Mouse (Mus musculus) hindbrain, embryonic 11.5 days (tissue): Measurements from ENCODE around the gene Psenen. TPM values are rescaled to one million over a fixed set of nuclear protein-coding genes. Genes with fewer than 3 reads are reported as not detected.

Experiments
- ATAC-seq: fragments of 200-750 bp; cut with Nextera tagmentation; 2 replicates; pipeline ENCODE4 v1.8.0; 2017; ENCODE audit warnings: mild to moderate bottlenecking, moderate TSS enrichment, moderate library complexity; ENCODE audit not compliant: low FRiP score
- DNase-seq: peaks from one replicate; pipeline ENCODE4 v3.0.0-alpha.2; 2015; ENCODE audit warnings: low spot score
- H3K27ac ChIP-seq: fragments of 300-500 bp; sonication (generic); 2 replicates; pipeline ENCODE4 v1.5.1; 2014; ENCODE audit warnings: mild to moderate bottlenecking, low read depth, low read length
- H3K27me3 ChIP-seq: fragments of 300-500 bp; sonication (generic); 2 replicates; pipeline ENCODE4 v1.6.1; 2014; ENCODE audit warnings: mild to moderate bottlenecking, low read length, moderate library complexity, mixed read lengths; ENCODE audit not compliant: control insufficient read depth, insufficient read depth
- H3K36me3 ChIP-seq: fragments of 300-500 bp; sonication (generic); 2 replicates; pipeline ENCODE4 v1.6.1; 2014; ENCODE audit warnings: mild to moderate bottlenecking, low read length, moderate library complexity, mixed read lengths; ENCODE audit not compliant: control insufficient read depth, insufficient read depth
- H3K4me1 ChIP-seq: fragments of 300-500 bp; sonication (generic); replicated peaks from 2 replicates; pipeline ENCODE4 v1.6.1; 2014; ENCODE audit warnings: low read length, mixed read lengths; ENCODE audit not compliant: control insufficient read depth, insufficient read depth
- H3K4me2 ChIP-seq: fragments of 300-500 bp; sonication (generic); replicated peaks from 2 replicates; pipeline ENCODE4 v1.6.1; 2014; ENCODE audit warnings: mild to moderate bottlenecking, low read depth, low read length
- H3K4me3 ChIP-seq: fragments of 300-500 bp; sonication (generic); 2 replicates; pipeline ENCODE4 v1.5.1; 2014; ENCODE audit warnings: low read depth, low read length
- H3K9ac ChIP-seq: fragments of 300-500 bp; sonication (generic); 2 replicates; pipeline ENCODE4 v1.6.1; 2014; ENCODE audit warnings: low read depth, low read length
- H3K9me3 ChIP-seq: fragments of 300-500 bp; sonication (generic); 2 replicates; pipeline ENCODE4 v1.6.1; 2016; ENCODE audit warnings: low read length; ENCODE audit not compliant: control insufficient read depth
- WGBS: fragments of 180-500 bp; shearing (Covaris S2); extraction: QIAGEN DNeasy Blood & Tissue Kit; methylation state at CpG from one replicate; pipeline ENCODE4 v1.1.7; 2014; 5-methylcytosine and 5-hydroxymethylcytosine counted together
- polyA plus RNA-seq: library from polyadenylated mRNA; unstranded; fragments of >200 nt; fragmentation: Nextera tagmentation; extraction: Ambion mirVana; gene quantifications from 2 replicates; pipeline ENCODE4 v1.2.1, GENCODE M21; 2014

The Psenen gene
- polyA plus RNA-seq, 1 experiment from 2014 or later, result 105 TPM

DNA sequence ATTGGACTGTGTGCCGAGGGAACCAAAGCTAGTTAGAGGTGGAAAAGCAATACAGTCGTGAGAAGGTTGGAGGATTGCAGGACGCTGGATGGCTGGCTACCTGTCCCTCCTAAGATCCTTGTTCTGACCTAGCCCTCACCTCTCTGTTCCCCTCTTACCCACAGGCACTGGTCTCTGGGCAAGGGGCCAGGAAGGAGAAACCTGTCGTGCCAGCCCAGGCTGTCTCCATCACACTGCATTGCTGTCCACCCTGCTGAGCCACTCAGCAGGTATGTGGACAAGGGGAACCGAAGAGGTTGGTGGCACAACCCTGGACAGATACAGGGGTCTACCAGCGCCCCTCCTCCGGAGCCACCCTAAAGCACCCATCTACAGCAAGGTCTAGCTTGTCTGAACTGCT is 37.2 kb upstream of the Psenen start:
- DNase-seq (no peak), ATAC-seq (no peak)
- 79% methylated on average over 7 of the region's 7 CpGs for WGBS
- Histone ChIP-seq H3K9ac (no peak overlapping the region), H3K4me3 (no peak overlapping the region), H3K4me1 (no peaks in the 10 kb centered on the region), H3K4me2 (no peak overlapping the region), H3K36me3 (no peaks in the 10 kb centered on the region), H3K9me3 (no peaks in the 10 kb centered on the region), H3K27me3 (no peaks in the 10 kb centered on the region), H3K27ac (no peak overlapping the region)

DNA sequence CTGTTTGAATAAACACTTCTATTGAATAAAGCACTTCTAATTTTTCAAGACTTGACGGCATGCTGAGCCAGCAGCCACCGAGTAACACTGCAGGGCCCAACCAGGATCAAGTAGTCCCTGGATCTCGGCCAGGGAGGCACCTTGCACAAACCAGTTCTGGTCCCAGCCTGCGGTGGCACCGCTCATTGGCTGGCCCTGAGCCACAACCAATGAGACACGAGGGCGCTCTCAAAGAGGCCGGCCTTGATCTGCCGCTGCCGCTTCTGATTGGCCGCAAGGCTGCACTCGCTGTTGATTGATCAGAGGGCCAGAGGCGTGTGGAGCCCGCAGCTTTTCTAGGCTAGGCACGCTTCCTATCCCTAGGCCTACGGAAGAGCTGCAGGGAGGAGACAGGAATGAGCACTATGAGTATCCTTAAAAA is 36.5 kb upstream of the Psenen start:
- Histone ChIP-seq H3K4me1 (no peaks in the 10 kb centered on the region), H3K4me2 (peak overlapping the region; percentile 6), H3K4me3 (no peak overlapping the region), H3K36me3 (no peaks in the 10 kb centered on the region), H3K9me3 (no peaks in the 10 kb centered on the region), H3K27ac (no peak overlapping the region), H3K9ac (no peak overlapping the region), H3K27me3 (no peaks in the 10 kb centered on the region)
- ATAC-seq, result peak; percentile 99
- DNase-seq, result peak; percentile 84
- WGBS, result 4% methylated on average over 16 of the region's 16 CpGs

DNA sequence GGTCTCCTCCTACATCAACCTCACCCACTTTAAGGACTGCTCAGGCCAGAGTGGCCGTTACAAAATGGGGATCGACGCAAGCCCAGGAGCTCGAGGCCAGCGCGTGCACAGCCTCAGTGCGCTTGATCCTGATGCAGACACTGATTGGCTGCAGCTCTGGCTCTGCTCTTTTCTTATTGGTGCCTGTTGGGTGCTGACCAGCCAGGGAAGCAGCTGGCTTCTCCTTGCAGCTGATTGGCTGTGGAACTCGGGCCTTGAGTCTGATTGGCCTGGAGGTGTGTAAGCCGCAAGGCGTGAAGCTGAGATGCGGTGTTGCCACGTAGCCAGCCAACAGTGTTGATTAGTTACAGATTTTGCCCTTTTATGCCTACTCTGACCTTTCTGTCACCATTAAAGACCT is 35.4 kb upstream of the Psenen start, which contains the start of gene Zbtb32:
Gene Zbtb32, minus strand, starts transcription at position 124 of the 400 bp plus-strand sequence.
- DNase-seq, result no peak
- Histone ChIP-seq H3K9ac (0 out of 2 replicates have a peak within 1 kb of the TSS, but pooled peaks have one; percentile 1), H3K4me2 (peak within 1 kb of the TSS; percentile 6), H3K27ac (no peak within 1 kb of the TSS), H3K9me3 (no peaks in the 10 kb centered on the region), H3K36me3 (no peaks in the 10 kb centered on the region), H3K27me3 (no peaks in the 10 kb centered on the region), H3K4me1 (no peaks in the 10 kb centered on the region), H3K4me3 (no peak within 1 kb of the TSS)
- ATAC-seq, result no peak
- WGBS, result 95% methylated on average over 12 of the region's 12 CpGs

DNA sequence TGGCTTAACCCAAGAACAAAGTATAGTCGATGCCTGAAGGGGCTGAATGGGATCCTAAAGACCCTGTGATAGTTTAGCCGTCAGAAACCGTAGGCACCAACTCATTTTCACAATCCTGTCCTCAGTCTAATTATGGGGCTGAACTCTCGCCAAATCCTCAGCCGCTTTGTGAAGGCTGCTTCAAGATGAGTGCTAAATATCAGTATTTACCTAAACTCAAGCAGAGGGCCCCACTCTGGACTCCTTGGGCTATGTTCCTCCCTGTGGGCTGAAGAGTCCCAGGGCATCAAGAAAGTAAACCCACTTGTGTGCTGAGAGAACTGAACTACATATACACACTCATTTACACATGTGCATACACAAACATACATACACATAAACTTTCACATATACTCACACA is 33.4 kb upstream of the Psenen start:
- no peak overlapping the region for H3K9ac ChIP-seq
- no peaks in the 10 kb centered on the region for H3K27me3 ChIP-seq
- no peak overlapping the region for H3K27ac ChIP-seq
- H3K9me3 ChIP-seq, result no peaks in the 10 kb centered on the region
- WGBS, result 78% methylated on average over 5 of the region's 5 CpGs
- ATAC-seq (no peak), DNase-seq (no peak)
- no peak overlapping the region for H3K4me3 ChIP-seq
- no peaks in the 10 kb centered on the region for H3K36me3 ChIP-seq
- no peak overlapping the region for H3K4me2 ChIP-seq
- no peaks in the 10 kb centered on the region for H3K4me1 ChIP-seq

DNA sequence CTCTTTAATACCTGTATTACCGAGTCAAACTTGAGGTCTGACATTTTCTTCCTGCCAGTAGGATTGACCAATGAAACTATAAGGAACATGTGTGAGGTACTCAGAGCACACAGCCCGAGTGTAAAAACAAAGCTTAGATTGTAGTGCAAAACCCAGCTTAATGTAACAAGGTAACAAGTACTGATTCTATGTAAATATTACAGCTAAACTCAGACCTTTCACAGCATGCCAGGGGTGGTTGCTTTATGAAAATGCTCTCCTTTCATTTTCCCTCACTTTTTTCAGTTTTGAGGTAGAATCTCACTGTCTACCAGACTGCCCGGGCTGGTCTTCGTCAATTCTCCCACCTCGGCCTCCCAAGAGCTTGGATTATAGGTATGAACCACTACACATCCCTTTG is 32.7 kb upstream of the Psenen start:
- 84% methylated on average over 5 of the region's 5 CpGs for WGBS
- Histone ChIP-seq H3K9me3 (no peaks in the 10 kb centered on the region), H3K27ac (no peak overlapping the region), H3K4me2 (no peak overlapping the region), H3K4me1 (no peaks in the 10 kb centered on the region), H3K9ac (no peak overlapping the region), H3K36me3 (no peaks in the 10 kb centered on the region), H3K4me3 (no peak overlapping the region), H3K27me3 (no peaks in the 10 kb centered on the region)
- DNase-seq (no peak), ATAC-seq (no peak)

DNA sequence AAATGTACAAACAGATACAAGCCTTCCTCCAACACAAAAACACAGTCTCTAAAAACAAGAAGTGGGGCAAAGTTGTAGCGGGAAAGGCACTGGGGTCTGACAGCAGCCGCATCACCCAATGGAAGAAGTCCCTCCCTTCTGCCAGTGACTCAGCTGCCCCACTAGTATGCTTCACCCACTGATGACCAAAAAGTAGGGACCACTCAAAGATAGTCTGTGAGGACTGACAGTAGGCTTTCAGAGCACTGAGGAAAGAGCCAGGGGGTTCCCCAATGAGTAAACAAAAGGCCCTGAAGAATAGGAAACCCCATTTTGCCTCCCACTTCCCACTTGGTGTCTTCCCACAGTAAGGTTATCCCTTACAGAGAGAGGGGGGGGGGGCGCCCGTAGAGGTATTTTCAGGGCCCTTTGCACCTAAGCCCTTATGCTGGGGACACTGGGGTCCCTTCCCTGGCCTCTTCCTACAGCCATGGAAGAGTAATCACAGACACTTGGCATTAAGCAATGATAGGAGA is 31.1 kb upstream of the Psenen start:
- no peak overlapping the region for H3K27ac ChIP-seq
- ATAC-seq (no peak), DNase-seq (no peak)
- H3K4me2 ChIP-seq, result no peak overlapping the region
- H3K9ac ChIP-seq, result no peak overlapping the region
- H3K4me1 ChIP-seq, result no peaks in the 10 kb centered on the region; the same call in 1 of the 2 replicates
- no peaks in the 10 kb centered on the region for H3K27me3 ChIP-seq
- WGBS, result 68% methylated on average over 4 of the region's 4 CpGs
- no peaks in the 10 kb centered on the region for H3K9me3 ChIP-seq
- H3K36me3 ChIP-seq, result no peaks in the 10 kb centered on the region
- no peak overlapping the region for H3K4me3 ChIP-seq

DNA sequence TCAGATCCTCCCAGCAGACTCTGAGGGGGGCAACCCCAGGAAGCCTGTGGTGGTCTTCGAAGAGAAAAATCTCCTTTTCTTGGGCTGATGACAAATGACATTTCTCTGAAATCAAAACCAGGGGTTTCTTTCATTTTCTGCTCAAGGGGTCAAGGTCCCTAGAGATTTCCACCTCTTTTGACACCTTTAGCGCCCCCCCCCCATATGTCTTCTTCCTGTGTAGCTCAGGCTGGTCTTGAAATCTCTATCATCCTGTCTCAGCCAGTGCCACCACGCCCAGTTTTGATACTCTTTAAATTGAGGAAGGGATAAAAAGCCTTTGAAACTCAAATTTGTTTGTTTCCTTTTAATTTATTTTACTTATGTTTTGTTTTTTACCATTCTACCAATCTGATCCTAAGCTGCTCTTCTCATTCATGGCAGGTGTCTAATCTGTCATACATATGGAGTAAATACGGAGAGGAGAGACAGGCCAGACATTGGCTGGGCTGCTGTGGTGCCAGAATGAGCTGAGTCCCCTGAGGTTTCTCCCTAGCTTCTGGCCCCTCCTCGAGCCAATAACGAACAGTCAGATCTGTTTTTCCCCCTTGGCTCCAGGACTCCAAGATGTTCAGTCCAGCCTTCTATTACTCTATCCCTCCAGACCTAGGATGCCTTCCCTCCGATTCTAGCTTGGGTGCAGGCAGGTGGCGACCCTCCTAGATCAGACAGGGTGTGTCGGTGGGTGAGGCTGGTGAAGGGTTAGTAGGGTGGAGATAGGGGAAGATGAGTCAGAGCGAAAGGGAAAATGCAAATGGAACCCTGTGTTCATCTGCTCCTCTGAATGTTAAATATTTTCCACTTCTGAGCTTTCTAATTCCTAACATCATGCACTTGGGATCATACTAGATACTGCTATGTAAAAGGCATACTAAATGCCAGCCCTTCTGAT is 30.4 kb upstream of the Psenen start:
- Histone ChIP-seq H3K4me3 (no peak overlapping the region), H3K4me2 (no peak overlapping the region), H3K4me1 (no peaks in the 10 kb centered on the region; the same call in 1 of the 2 replicates), H3K9me3 (no peaks in the 10 kb centered on the region), H3K27ac (no peak overlapping the region), H3K9ac (no peak overlapping the region), H3K36me3 (no peaks in the 10 kb centered on the region), H3K27me3 (no peaks in the 10 kb centered on the region)
- no peak for DNase-seq
- no peak for ATAC-seq
- 69% methylated on average over 10 of the region's 10 CpGs for WGBS

DNA sequence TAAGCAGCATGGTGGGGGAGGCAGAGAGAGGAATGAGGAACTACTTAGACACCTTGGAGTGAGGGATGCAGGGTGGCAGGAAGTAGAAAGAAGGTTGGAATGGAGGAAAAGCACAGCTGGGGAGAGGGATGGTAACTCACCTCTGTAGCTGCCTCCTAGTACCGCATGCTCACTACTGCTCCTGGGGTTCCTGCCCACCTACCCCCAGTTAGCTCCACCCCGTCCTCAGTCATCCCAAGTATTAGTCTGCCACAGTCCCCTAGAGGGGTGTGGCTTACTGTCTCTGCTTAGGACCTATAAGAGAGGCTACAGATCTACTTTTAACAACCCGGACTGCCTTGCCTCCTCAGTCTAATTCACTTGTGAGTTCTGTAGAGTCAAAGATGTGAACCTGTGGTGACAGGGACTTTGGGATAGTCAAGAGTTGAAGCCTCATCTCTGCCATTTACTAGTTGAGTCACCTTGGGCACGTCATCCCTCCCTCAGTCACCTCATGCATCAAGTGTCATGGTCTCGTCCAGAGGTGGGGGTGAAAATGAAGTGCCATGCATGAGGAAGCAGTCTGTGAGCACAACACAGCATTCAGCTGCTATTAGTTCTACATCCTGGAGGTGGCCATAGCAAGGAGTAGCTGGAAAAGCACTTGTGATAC is 29.5 kb upstream of the Psenen start:
- H3K4me3 ChIP-seq, result no peak overlapping the region
- no peak for ATAC-seq

More for the DNA sequence above, 29.5 kb upstream of the Psenen start:
- no peaks in the 10 kb centered on the region for H3K36me3 ChIP-seq
- H3K4me2 ChIP-seq, result no peak overlapping the region
- no peak for DNase-seq
- no peak overlapping the region for H3K9ac ChIP-seq
- H3K9me3 ChIP-seq, result no peaks in the 10 kb centered on the region
- 55% methylated on average over 5 of the region's 5 CpGs for WGBS
- H3K4me1 ChIP-seq, result no peaks in the 10 kb centered on the region; the same call in 1 of the 2 replicates
- no peak overlapping the region for H3K27ac ChIP-seq
- H3K27me3 ChIP-seq, result no peaks in the 10 kb centered on the region
